Mouse (Mus musculus) thymus, postnatal 36 days (tissue): ENCODE results near the gene Efcc1.

Experiments used
- DNase-seq, 2 experiments: peaks; one replicate each; pipeline ENCODE4 v3.0.0; 2022; ENCODE audit warnings: mixed read lengths in 2 of 2

Efcc1 gene

GRCm38 (mm10) chr6:87779174-87780165, 48.8 kb downstream of the Efcc1 start:
- no peak for DNase-seq

- no peak for DNase-seq
These were observed 50.1 kb downstream of the Efcc1 start for GRCm38 (mm10) chr6:87780546-87781301.

- DNase-seq, result no peak
These were observed 53.4 kb downstream of the Efcc1 start for GRCm38 (mm10) chr6:87784033-87784432.

GRCm38 (mm10) chr6:87786621-87787020, 56.0 kb downstream of the Efcc1 start:
- no peak for DNase-seq

- DNase-seq, result no peak
These were observed 56.6 kb downstream of the Efcc1 start for GRCm38 (mm10) chr6:87787108-87787890.

- no peak for DNase-seq
These were observed 57.7 kb downstream of the Efcc1 start for GRCm38 (mm10) chr6:87788266-87788895.

- no peak for DNase-seq
These were observed 58.4 kb downstream of the Efcc1 start for GRCm38 (mm10) chr6:87788896-87789587.

GRCm38 (mm10) chr6:87789791-87790190, 59.1 kb downstream of the Efcc1 start:
- no peak for DNase-seq

GRCm38 (mm10) chr6:87790779-87791480, 60.3 kb downstream of the Efcc1 start:
- DNase-seq, result peak; percentile 25 to 44

GRCm38 (mm10) chr6:87791826-87792225, 61.2 kb downstream of the Efcc1 start:
- no peak for DNase-seq

GRCm38 (mm10) chr6:87793821-87794510, 63.3 kb downstream of the Efcc1 start:
- no peak for DNase-seq

- DNase-seq, result no peak
These were observed 64.9 kb downstream of the Efcc1 start for GRCm38 (mm10) chr6:87795385-87796150.

- no peak for DNase-seq
These were observed 65.7 kb downstream of the Efcc1 start for GRCm38 (mm10) chr6:87796251-87796880.

GRCm38 (mm10) chr6:87797321-87797720, 66.7 kb downstream of the Efcc1 start:
- DNase-seq, result no peak

GRCm38 (mm10) chr6:87799576-87799975, 68.9 kb downstream of the Efcc1 start:
- DNase-seq, result no peak

- DNase-seq, result no peak
These were observed 71.8 kb downstream of the Efcc1 start for GRCm38 (mm10) chr6:87802462-87802861.

GRCm38 (mm10) chr6:87804036-87804435, 73.4 kb downstream of the Efcc1 start:
- no peak for DNase-seq

GRCm38 (mm10) chr6:87804886-87805285, 74.2 kb downstream of the Efcc1 start:
- DNase-seq, result no peak

GRCm38 (mm10) chr6:87805448-87805847, 74.8 kb downstream of the Efcc1 start:
- no peak for DNase-seq
